Mouse (Mus musculus): ENCODE measurements around the gene Pth2.

DNA sequence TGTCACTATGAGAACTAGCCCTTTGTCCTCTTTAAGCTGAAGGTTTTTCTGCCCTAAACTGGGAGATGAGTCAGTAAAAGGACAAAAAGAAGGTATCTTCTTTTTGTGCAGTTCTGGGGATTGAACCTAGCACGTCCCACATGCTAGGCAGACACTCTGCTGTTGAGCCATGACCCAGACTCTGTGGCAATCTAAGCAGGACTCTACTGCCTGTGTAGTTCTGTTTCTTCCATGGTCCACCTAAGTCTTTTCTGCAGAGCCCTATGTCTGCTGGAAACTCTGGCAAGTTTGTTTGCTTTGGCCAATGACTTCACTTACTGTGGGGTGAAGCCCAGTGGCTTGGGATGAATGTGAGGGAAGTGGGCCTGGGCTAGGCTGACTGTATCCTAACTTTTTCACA is 42.4 kb upstream of the Pth2 start:
- no peak for TF ChIP-seq POLR2A (IDR thresholded peaks at IDR 0.05; ENCODE audit: low read depth, low read length)
- TF ChIP-seq CTCF (IDR thresholded peaks at IDR 0.05; ENCODE audit: borderline replicate concordance, insufficient read depth, low read length), result no peak

All from embryonic fibroblast, embryonic 13.5 days (primary cell).